Mouse (Mus musculus): Measurements from ENCODE around the gene Wdr19. TPM values are rescaled to one million over a fixed set of nuclear protein-coding genes. Genes with fewer than 3 reads are reported as not detected.
"Not testable (repeated sequence)": the region's sequence is repeated elsewhere in the genome, so short reads cannot be mapped to it uniquely, and the experiment has no call there.

Wdr19 gene
- polyA plus RNA-seq, 1 experiment from 2014 or later = 9.2 TPM

- not testable (repeated sequence) for H3K9ac ChIP-seq (ENCODE audit: low read length); H3K9me3 ChIP-seq (ENCODE audit: control insufficient read depth, low read length); H3K27me3 ChIP-seq (replicated peaks; ENCODE audit: control insufficient read depth, insufficient read depth, low read length); DNase-seq (ENCODE audit: low spot score); H3K27ac ChIP-seq (ENCODE audit: low read depth); ATAC-seq (replicated peaks; ENCODE audit: low FRiP score, low TSS enrichment, low read depth); H3K4me1 ChIP-seq (replicated peaks; ENCODE audit: control insufficient read depth, insufficient read depth, low read length); H3K4me2 ChIP-seq (ENCODE audit: low read length); H3K4me3 ChIP-seq (ENCODE audit: low read depth, low read length)
- H3K36me3 ChIP-seq (ENCODE audit: control insufficient read depth, insufficient read depth, low read length) = peaks cover 52% of the 10 kb centered on the region
- WGBS = 95% methylated on average over 1 of the region's 1 CpGs
Measured at GRCm38 (mm10) chr5:65299623-65300022, 100.1 kb downstream of the Wdr19 start.

- no peak for DNase-seq (ENCODE audit: low spot score)
- Histone ChIP-seq H3K27me3 (replicated peaks; ENCODE audit: control insufficient read depth, insufficient read depth, low read length) (no peaks in the 10 kb centered on the region), H3K9me3 (ENCODE audit: control insufficient read depth, low read length) (no peaks in the 10 kb centered on the region), H3K9ac (ENCODE audit: low read length) (no peak overlapping the region), H3K4me3 (ENCODE audit: low read depth, low read length) (no peak overlapping the region), H3K4me1 (replicated peaks; ENCODE audit: control insufficient read depth, insufficient read depth, low read length) (no peaks in the 10 kb centered on the region), H3K4me2 (ENCODE audit: low read length) (no peak overlapping the region), H3K36me3 (ENCODE audit: control insufficient read depth, insufficient read depth, low read length) (peaks cover 57% of the 10 kb centered on the region), H3K27ac (ENCODE audit: low read depth) (no peak overlapping the region)
- 95% methylated on average over 9 of the region's 9 CpGs for WGBS
- no peak for ATAC-seq (replicated peaks; ENCODE audit: low FRiP score, low TSS enrichment, low read depth)
Measured at GRCm38 (mm10) chr5:65300121-65300520, 100.6 kb downstream of the Wdr19 start.

- no peak overlapping the region for H3K27ac ChIP-seq (ENCODE audit: low read depth)
- DNase-seq (ENCODE audit: low spot score) = no peak
- no peaks in the 10 kb centered on the region for H3K27me3 ChIP-seq (replicated peaks; ENCODE audit: control insufficient read depth, insufficient read depth, low read length)
- no peak for ATAC-seq (replicated peaks; ENCODE audit: low FRiP score, low TSS enrichment, low read depth)
- no peaks in the 10 kb centered on the region for H3K9me3 ChIP-seq (ENCODE audit: control insufficient read depth, low read length)
- no peak overlapping the region for H3K4me3 ChIP-seq (ENCODE audit: low read depth, low read length)
- 80% methylated on average over 9 of the region's 9 CpGs for WGBS
- peaks cover 50% of the 10 kb centered on the region for H3K36me3 ChIP-seq (ENCODE audit: control insufficient read depth, insufficient read depth, low read length)
- H3K4me1 ChIP-seq (replicated peaks; ENCODE audit: control insufficient read depth, insufficient read depth, low read length) = no peaks in the 10 kb centered on the region
- H3K4me2 ChIP-seq (ENCODE audit: low read length) = no peak overlapping the region
- H3K9ac ChIP-seq (ENCODE audit: low read length) = no peak overlapping the region
Measured at GRCm38 (mm10) chr5:65305516-65305915, 106.0 kb downstream of the Wdr19 start.

GRCm38 (mm10) chr5:65308208-65308607 is 108.7 kb downstream of the Wdr19 start:
- WGBS = 91% methylated on average over 7 of the region's 7 CpGs
- DNase-seq (ENCODE audit: low spot score) (no peak), ATAC-seq (replicated peaks; ENCODE audit: low FRiP score, low TSS enrichment, low read depth) (no peak)
- no peak overlapping the region for H3K4me3 ChIP-seq (ENCODE audit: low read depth, low read length)
- H3K9me3 ChIP-seq (ENCODE audit: control insufficient read depth, low read length) = no peaks in the 10 kb centered on the region
- no peaks in the 10 kb centered on the region for H3K4me1 ChIP-seq (replicated peaks; ENCODE audit: control insufficient read depth, insufficient read depth, low read length)
- no peak overlapping the region for H3K9ac ChIP-seq (ENCODE audit: low read length)
- H3K27ac ChIP-seq (ENCODE audit: low read depth) = no peak overlapping the region
- no peak overlapping the region for H3K4me2 ChIP-seq (ENCODE audit: low read length)
- no peaks in the 10 kb centered on the region for H3K27me3 ChIP-seq (replicated peaks; ENCODE audit: control insufficient read depth, insufficient read depth, low read length)
- peaks cover 58% of the 10 kb centered on the region for H3K36me3 ChIP-seq (ENCODE audit: control insufficient read depth, insufficient read depth, low read length)

- Histone ChIP-seq H3K36me3 (ENCODE audit: control insufficient read depth, insufficient read depth, low read length) (peaks cover 59% of the 10 kb centered on the region), H3K9me3 (ENCODE audit: control insufficient read depth, low read length) (no peaks in the 10 kb centered on the region), H3K9ac (ENCODE audit: low read length) (no peak overlapping the region), H3K27ac (ENCODE audit: low read depth) (no peak overlapping the region), H3K27me3 (replicated peaks; ENCODE audit: control insufficient read depth, insufficient read depth, low read length) (no peaks in the 10 kb centered on the region), H3K4me1 (replicated peaks; ENCODE audit: control insufficient read depth, insufficient read depth, low read length) (no peaks in the 10 kb centered on the region), H3K4me2 (ENCODE audit: low read length) (no peak overlapping the region), H3K4me3 (ENCODE audit: low read depth, low read length) (no peak overlapping the region)
- ATAC-seq (replicated peaks; ENCODE audit: low FRiP score, low TSS enrichment, low read depth) (no peak), DNase-seq (ENCODE audit: low spot score) (no peak)
- 88% methylated on average over 3 of the region's 3 CpGs for WGBS
Measured at GRCm38 (mm10) chr5:65308866-65309265, 109.4 kb downstream of the Wdr19 start.

Other genes starting within 250 kb of the Wdr19 start
- 0.64 and 0.78 TPM in 2 replicates for gene Tlr6, start 239.6 kb upstream of the Wdr19 start, polyA plus RNA-seq (2014; fragmentation: Nextera tagmentation; extraction: Ambion mirVana)
- 32.4 and 35.1 TPM in 2 replicates for gene Fam114a1, start 229.6 kb upstream of the Wdr19 start, polyA plus RNA-seq (2014; fragmentation: Nextera tagmentation; extraction: Ambion mirVana)
- 0.74 and 0.82 TPM in 2 replicates for gene Tmem156, start 107.6 kb upstream of the Wdr19 start, polyA plus RNA-seq (2014; fragmentation: Nextera tagmentation; extraction: Ambion mirVana)
- 15.8 and 16.8 TPM in 2 replicates for gene Klhl5, start 92.2 kb upstream of the Wdr19 start, polyA plus RNA-seq (2014; fragmentation: Nextera tagmentation; extraction: Ambion mirVana)
- gene Rfc1, start 136.0 kb downstream of the Wdr19 start, polyA plus RNA-seq (2014; fragmentation: Nextera tagmentation; extraction: Ambion mirVana) = 87.6 and 98.0 TPM in 2 replicates
- gene Klb, start 148.6 kb downstream of the Wdr19 start, polyA plus RNA-seq (2014; fragmentation: Nextera tagmentation; extraction: Ambion mirVana) = 0.27 and 0.96 TPM in 2 replicates
- 1,354 and 1,361 TPM in 2 replicates for gene Rpl9, start 191.7 kb downstream of the Wdr19 start, polyA plus RNA-seq (2014; fragmentation: Nextera tagmentation; extraction: Ambion mirVana)
- 60.6 and 61.9 TPM in 2 replicates for gene Lias, start 191.8 kb downstream of the Wdr19 start, polyA plus RNA-seq (2014; fragmentation: Nextera tagmentation; extraction: Ambion mirVana)
- 108 and 111 TPM in 2 replicates for gene Ugdh, start 236.3 kb downstream of the Wdr19 start, polyA plus RNA-seq (2014; fragmentation: Nextera tagmentation; extraction: Ambion mirVana)

All from intestine, embryonic 14.5 days (tissue).